Mouse (Mus musculus): Measurements from ENCODE around the gene Angel2. TPM values are rescaled to one million over a fixed set of nuclear protein-coding genes. Genes with fewer than 3 reads are reported as not detected.

The Angel2 gene
- total RNA-seq, 2 experiments from 2014 or later, result 52.6 to 58.6 TPM

DNA sequence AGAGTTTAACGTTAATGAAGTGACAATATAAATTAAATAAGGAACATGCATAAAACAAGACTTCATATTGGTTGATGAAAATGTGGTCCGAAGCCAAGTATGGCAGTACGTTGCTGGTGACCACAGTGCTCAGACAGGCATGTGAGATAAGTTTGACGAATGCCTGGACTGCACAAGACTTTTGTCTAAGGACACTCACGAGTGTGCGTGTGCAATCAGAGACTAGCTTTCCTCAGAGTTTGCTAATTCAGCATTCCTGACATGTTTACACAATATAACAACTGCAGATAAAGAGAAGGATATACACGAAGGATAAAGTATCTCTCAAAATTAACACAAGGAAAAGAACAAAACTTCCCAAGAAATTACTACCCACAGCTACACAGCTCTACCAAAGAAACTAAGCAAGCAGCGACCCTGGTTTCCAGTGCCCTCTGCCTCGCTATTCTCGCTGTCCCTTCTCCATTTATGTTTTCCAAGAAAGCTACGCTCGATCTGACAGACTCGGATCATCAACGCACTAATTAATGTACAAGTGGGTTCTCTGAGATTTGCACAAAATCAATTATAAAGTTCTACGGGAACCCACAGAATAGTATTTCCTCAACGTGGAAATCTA is 2.9 kb downstream of the Angel2 start:
- no peak for DNase-seq (ENCODE audit: low spot score in 2 of 2)
- intact Hi-C loops (cut with DNase I), result loop anchor here (2.0 to 5.0 kb wide), 2 partner anchors 17 to 99 kb away; partner anchors contain the start of genes Flvcr1 and Rps6kc1

DNA sequence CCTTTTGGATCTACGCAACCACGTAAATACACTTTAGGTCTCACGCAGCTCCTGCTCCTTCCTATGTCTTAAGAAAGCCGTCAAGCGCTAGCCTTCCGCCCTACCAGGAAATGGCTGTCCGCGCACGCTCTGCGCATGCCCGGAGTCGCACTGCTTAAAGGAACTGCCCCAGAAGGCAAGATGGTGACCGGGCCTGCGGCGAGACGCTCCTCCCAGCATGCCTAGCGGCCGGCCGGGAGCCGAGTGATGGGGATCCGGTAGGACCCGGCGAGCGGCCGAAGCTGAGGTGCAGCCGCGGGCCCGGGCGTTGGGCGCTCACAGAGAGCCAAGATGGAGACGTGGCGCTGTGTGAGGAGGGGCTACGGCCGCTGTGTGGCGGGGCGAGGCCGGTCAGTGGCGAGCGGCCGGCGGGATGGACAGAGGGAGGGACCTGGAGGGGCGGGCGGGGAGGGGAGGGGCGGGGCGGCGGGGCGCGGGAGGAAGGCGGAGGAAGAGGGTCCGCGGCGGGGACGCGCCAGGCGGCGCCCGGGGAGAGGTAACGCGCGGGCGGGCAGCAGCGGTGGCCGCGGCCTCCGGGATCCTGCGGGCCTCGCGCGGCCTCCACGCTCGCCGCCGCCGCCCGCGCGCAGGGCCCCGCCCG is 3.6 kb downstream of the Angel2 start:
- peak; percentile 98 to 99 for DNase-seq (ENCODE audit: low spot score in 2 of 2)
- intact Hi-C loops (cut with DNase I), result loop anchor here (2.0 to 5.0 kb wide), 2 partner anchors 18 to 99 kb away; partner anchors contain the start of genes Flvcr1 and Rps6kc1

DNA sequence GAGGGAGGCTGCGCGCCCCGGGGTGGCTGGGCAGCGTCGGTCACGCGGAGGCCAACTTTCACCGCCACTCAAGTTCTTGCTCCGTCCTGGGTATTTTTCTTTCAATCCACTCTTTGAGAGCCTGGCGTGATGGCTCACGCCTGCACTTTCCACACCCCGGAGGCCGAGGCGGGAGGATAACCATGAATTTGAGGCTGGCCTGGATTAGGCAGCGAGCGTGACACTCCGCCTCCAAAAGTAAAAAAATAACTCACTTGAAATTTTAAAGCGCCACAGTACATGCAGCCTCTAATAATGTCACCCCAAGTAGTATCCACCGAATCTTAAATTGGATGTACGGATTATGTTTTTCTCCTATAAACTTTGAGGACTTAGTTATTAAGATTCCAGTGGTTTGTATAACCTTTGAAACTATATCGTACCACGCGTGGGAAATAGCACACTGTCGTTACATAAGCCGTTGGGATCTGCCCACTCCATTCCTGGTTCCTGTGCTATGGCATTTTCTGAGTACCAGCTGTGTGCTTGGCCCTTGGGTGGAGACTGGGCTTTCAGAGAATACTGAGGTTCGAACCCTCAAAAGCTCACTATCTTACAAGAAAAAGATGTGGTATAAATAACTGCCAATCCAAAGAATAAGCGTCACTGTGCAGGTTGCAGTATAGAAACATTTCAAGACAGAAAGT is 4.2 kb downstream of the Angel2 start:
- intact Hi-C loops (cut with DNase I), result loop anchor here (2.0 to 5.0 kb wide), 2 partner anchors 18 to 98 kb away; partner anchors contain the start of genes Flvcr1 and Rps6kc1
- peak in 1 of 2 experiments; percentile 53 for DNase-seq (ENCODE audit: low spot score in 2 of 2)

DNA sequence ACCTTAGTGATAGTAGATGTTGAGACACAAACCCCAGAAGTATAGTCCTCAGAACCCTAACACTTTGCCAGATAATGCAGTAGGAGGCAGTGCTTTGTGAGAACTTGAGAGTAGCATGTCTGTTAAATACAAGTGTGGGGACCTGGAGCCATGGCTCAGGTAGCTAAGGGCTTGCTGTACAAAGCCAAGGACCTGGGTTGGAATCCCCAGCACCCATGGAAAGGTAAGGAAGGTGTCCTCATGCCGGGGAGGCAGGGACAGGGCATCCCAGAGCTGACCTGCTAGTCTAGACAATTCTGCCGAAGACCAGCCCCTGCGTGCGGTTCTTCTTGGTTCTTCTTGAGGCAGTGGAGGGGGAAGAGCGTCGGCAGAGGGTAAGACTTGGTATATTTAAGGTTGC is 5.3 kb downstream of the Angel2 start:
- no peak for DNase-seq (ENCODE audit: low spot score in 2 of 2)
- intact Hi-C loops (cut with DNase I), result no loop called here

DNA sequence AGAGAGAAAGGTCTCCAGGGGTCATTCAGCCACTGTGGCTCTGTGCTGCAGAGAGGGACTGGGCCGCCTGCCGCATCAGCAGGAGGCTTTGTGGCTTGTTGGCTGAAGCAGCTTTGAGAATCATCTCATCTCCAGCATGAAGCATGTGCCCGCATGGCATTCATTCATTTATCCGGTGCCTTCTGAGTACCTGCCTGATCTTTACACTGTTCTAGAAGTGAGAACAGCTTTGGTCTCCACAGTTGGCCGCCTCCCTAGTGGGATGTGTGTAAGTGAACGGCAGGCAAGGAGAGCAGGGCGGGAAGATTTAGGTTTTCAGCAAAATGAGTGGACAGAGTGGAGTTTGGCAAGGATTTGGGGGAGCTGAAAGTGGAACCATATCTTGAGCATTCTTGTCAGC is 14.9 kb downstream of the Angel2 start:
- intact Hi-C loops (cut with DNase I), result loop anchor here (5.0 kb wide), 3 partner anchors 77 to 187 kb away; no protein-coding TSS in a partner anchor
- DNase-seq (ENCODE audit: low spot score in 2 of 2), result no peak

DNA sequence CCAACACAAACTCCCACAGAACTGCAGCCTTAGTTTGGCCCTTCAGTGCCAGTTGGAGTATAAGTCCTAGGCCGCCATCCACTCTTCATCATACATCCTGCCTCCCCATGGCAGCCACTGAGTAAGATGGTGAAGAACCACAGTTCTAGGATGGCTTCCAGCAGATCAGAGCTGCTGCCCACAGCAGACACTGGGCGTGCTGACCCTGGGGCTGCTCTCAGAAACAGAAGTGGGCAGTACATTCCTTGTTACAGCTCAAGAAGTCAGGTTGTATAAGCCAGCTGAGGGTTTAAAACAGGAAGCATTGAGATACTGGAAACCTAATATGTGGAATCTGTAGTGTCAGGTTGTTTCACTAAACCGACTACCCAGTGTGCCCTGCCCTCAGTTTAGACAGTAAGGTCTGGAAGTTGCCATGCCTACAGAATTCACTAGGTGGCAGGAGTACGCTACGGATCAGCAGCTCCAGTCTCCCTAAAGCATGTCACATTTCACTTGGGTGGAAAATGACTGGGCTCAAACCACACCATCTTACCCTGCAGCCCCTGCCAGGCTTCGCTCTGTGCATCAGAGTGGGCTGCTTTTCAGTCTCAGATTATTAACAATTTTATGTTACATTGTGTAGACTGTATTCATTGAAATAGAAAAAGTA is 19.3 kb downstream of the Angel2 start:
- DNase-seq (ENCODE audit: low spot score in 2 of 2), result peak; percentile 63 to 69
- intact Hi-C loops (cut with DNase I), result loop anchor here (5.0 kb wide), 3 partner anchors 73 to 183 kb away; no protein-coding TSS in a partner anchor

DNA sequence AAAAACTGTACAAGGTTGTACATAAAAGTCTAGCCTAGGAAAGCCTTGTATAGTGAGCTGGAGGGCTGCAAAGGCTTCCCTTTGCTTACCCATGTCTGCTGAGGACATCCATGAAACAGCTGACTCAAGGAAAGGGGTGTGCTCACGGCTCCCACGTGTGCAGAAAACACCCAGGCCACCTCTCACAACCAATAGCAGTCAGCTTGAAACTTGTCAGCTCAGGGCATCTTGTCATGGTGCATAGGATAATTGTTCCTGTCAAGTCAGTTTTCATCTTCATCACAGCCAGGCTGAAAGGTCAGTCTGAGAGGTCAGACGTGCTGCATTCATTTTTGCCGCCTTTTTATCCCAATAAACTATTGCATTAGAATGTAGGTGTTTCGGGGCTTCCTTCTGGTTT is 23.1 kb downstream of the Angel2 start:
- intact Hi-C loops (cut with DNase I), result no loop called here
- DNase-seq (ENCODE audit: low spot score in 2 of 2), result no peak

DNA sequence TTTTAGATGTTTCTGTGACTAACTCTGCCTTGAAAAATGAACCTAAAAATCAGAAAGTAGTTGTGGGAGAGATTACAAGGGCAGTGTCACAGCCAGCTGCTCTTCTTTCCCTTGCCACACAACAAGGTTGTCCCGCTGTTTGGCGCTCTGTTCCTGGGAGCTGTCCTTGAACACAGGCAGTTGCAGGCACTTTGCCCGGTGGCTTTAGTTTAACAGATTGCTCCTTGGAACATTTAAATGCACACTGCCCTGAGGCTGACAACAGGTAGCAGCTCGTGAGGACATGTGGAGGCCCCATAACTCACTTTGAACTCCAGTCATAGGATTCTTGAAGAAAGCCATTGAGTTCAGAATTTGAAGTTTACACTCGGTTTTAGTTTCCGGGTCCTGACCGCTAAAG is 23.5 kb downstream of the Angel2 start:
- DNase-seq (ENCODE audit: low spot score in 2 of 2), result no peak
- intact Hi-C loops (cut with DNase I), result no loop called here

DNA sequence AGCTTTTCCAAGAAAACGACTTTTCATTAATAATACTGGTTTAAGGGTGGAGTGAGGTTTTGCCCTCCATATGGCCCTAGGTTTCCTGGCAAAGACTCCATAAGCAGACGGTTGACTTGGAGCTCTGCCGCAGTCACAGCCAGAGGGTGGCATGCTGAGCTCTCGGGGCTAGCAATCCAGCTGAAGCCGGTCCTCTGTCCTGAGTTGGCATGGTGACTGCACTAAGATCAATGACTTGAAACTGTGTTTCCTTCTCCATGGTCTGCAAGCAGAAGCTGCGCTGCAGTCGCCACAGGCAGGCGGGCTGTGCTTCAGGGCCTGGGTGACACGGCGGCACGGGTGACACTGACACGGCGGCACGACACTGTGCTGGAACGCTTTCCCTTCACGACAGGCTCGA is 23.9 kb downstream of the Angel2 start:
- DNase-seq (ENCODE audit: low spot score in 2 of 2), result no peak
- intact Hi-C loops (cut with DNase I), result no loop called here

DNA sequence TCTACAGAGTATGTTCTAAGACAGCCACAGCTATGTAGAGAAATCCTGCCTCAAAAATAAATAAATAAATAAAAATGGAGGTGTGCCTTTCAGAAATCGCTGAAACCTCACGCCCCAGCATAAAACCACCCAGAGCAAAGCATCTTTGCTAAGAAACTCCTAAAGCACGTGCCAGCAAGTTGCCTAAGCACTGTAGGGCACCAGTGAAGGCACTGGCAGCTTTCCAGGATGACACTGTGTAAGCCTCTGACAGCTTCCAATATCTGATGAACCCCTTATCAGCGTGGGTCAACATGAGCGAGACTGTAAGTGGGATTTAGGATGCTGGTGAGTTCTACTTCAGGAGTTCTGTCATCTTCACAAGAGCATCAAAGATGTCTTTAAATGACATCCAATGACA is 26.1 kb downstream of the Angel2 start:
- DNase-seq (ENCODE audit: low spot score in 2 of 2), result no peak
- intact Hi-C loops (cut with DNase I), result no loop called here

DNA sequence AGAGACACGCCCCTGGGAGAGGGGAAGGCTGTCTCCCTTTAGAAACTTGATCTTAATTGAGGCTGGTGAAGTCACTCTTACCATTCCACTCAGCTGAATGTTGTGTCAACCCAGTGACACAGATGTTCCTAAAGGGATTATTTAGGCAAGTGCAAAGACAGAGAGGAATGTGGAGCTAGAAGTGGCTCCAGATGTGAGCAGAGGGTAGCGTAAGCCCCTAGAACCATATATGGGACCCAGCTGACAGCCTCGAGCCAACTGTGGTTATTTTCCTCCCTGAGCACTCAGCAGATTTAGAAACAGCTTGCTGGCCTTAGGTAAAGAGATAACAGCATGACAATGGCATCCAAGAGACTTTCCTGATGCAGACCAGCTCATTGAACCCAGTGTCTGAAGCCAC is 28.1 kb downstream of the Angel2 start:
- intact Hi-C loops (cut with DNase I), result no loop called here
- no peak for DNase-seq (ENCODE audit: low spot score in 2 of 2)

DNA sequence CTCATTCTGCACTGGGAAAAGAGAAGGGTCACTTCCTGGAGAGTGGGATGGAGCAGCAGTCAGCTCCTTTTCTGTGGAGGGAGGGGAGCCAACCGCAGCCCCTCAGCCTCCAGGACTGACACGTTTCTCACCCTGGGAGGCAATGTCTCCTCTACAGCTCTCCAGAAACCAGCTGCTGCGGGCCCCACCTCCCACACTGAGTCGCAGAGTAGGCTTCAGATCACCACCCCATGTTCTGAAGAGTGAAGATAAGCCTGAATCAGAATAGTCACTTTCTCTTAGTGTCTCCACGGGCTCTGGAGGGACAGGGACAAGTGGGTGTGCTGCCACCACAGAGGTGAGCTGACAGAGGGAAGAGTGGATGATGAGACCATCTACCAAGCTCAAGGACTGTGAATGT is 33.9 kb downstream of the Angel2 start:
- DNase-seq (ENCODE audit: low spot score in 2 of 2), result no peak
- intact Hi-C loops (cut with DNase I), result no loop called here

DNA sequence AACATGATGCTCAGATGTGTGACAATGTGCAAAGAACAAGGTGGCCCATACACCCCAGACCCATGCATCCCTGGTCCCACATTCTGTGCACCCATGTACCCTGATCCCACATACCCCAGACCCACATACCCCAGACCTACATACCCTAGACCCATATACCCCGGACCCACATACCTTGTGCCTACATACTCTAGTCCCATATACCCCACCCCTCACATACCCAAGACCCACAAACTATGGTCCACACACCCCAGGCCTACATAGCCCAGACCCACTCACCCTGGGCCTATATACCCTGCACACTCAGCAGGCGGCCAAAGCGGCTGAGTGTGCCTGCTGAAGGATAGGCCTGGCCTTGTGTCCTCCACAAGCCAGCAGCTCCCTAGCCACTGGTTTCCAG is 37.8 kb downstream of the Angel2 start:
- DNase-seq (ENCODE audit: low spot score in 2 of 2), result no peak
- intact Hi-C loops (cut with DNase I), result no loop called here

DNA sequence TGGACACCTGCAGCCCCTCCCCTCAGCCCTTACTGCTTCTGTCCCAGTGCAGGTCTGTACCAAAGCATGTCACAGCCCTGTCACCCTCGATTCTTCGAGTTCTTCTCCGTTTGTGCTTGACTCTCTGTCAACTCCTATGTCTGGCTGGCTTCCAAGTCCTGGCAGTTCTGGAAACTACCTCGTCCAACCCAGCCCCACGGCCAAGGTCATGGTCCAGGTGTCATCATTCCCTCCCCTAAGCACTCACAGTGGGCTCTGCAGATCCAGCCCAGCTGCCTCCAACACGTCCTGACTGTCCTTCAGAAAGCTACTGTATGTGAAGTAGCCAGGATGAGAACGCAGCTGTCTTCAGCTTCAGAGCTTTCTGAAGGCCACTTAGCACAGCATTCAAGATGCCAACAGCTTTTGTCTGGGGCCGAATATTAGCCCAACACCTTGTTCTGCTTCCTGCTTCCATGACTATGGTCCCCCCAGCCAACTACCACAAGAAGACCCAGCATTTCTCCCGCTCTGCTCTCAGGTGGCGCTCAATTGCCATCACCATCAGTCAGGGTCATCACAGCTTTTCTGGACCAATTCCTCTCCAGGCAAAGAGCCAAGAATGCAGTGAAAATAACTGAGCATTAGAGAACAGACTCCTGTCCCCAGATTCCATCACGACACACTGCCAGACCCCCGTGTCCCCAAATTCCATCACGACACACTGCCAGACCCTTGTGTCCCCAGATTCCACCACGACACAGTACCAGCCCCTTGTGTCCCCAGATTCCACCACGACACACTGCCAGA is 40.3 kb downstream of the Angel2 start:
- intact Hi-C loops (cut with DNase I), result no loop called here
- no peak for DNase-seq (ENCODE audit: low spot score in 2 of 2)

DNA sequence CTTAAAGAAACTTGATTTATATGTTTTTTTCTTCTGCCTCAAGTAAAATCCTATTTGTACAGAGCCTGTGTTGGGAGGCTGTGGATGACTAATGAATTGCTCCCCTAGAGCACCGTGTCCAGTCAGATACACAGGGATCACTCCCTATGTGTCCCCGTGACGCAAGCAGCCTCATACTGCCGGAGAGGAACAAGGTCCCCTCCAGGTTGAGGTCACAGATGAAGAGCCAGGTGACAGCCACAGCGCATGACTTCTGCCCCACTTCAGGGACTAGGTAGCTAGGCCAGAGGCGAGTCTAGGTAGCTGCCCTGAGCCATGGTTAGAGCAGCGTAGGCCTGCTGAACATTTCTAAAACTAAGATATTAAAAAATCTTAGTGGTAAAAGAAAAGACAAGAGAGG is 43.1 kb downstream of the Angel2 start:
- no peak for DNase-seq (ENCODE audit: low spot score in 2 of 2)
- intact Hi-C loops (cut with DNase I), result no loop called here

DNA sequence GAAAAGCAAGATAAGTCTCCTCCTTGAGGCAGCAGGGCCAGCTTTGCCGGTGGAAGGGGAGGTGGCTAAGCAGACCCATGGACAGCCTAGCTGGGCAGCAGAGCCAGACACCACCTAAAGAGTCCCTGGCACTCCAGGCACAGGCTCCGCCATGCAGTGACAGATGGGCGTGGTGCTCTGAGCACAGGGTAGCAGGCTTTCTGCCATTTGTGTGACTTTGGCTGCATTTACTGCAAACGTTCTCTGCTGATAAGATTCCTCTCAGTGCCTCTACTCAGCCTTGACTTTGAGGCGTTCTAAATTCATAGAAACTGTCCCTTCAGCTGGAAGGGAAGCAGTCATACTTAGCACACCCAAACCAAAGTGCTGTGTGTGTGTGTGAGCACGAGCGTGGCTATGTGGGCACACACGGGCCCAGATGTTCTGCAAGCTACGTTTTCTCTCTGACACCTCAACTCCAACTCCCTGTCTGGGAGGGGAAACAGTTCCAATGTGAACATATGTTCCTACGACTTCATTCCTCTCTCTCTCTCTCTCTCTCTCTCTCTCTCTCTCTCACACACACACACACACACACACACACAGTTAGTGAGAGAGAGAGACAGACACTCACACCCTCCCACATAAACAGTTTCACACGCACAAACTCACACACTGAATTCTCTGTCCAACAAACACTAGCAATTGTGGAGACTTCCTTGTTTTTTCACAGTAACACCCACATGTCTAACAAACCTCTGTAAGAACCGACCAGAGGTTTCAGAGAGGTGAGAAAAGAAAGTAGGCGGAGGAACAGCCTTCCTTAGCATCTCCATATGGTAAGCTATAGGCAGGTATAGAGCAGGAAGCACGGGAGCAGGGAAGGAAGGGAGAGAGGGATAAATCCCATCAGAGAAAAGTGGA is 47.0 kb downstream of the Angel2 start:
- peak; percentile 21 to 27 for DNase-seq (ENCODE audit: low spot score in 2 of 2)
- intact Hi-C loops (cut with DNase I), result no loop called here

DNA sequence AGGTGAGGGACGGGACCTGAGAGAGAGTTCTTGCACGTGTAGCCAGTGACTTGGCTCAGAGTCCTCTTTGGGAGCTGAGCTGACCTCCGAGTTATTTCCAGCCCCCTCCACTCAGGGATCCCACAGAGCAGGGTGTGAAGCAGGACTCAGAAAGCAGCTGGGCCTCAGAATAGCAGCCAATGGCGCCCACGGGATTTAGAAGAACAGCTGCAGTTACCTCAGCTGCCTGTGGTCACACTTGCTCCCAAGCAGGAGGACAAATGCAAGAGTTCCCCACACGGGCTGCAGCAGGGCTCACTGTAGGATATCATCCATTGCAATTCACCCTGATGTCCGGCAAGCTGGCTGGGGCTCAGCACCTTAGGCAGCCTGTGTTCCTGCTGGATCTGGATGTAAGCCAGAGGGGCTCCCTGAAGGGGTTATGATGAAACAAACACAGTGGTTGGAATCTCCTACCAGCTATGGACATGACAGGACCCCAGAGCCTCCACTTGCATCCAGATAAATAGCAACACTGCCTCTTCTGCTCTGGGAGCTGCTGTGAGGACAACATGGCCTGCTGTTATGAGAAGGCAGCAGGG is 47.8 kb downstream of the Angel2 start:
- intact Hi-C loops (cut with DNase I), result no loop called here
- DNase-seq (ENCODE audit: low spot score in 2 of 2), result peak; percentile 30 to 39

DNA sequence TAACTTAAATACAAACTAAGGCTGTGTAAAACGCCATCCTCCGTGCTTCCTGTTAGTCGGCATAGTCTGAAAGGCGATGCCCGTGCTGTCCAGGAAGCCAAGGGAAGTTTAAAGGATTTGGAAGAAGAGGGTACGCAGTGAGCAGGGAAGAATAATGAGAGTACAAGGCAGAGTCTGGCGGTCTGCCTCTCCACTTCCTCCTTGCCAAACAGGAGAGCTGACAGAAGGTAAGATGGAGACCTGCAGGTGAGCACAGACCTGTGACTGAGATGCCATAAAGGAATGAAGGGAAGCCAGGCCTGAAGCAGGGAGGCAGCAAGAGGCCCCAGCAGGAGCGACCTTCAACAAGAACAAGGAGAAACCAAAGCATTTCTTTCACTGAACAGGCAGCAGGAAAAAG is 49.3 kb downstream of the Angel2 start:
- intact Hi-C loops (cut with DNase I), result no loop called here
- no peak for DNase-seq (ENCODE audit: low spot score in 2 of 2)

All from left cerebral cortex, postnatal 36 days (tissue).